In genomic region chr9:105252349-105253041, GRCm38 (mm10) we compare ENCODE assay signal across 17 mouse cellular contexts.
DNase-seq lines count a peak whose midpoint lies in the region; ATAC-seq lines count a peak whose summit lies in the region.
"Had no signal": no experiment of that assay in that cellular context is flagged by ENCODE, and none has a peak within 500 bp of the region (broad histone marks: within the 10 kb centered on the region; RNA-seq: fewer than 3 reads in every experiment).

No protein-coding gene starts in this region.

- no peaks in the 10 kb centered on the region for H3K27me3 ChIP-seq in hindbrain, embryonic 12.5 days
- H3K27me3 ChIP-seq in hindbrain, embryonic 11.5 days (ENCODE audit: control insufficient read depth, insufficient read depth, low read length), result no peaks in the 10 kb centered on the region
- H3K27me3 ChIP-seq in neural tube, embryonic 11.5 days (ENCODE audit: control insufficient read depth, insufficient read depth, low read length), result no peaks in the 10 kb centered on the region
- no peaks in the 10 kb centered on the region for H3K27me3 ChIP-seq in neural tube, embryonic 15.5 days (replicated peaks)
- H3K27me3 ChIP-seq: embryonic facial prominence, embryonic 13.5 days; liver, embryonic 12.5 days; lung, embryonic 15.5 days had no signal

- H3K36me3 ChIP-seq in hindbrain, embryonic 12.5 days, result no peaks in the 10 kb centered on the region
- no peaks in the 10 kb centered on the region for H3K36me3 ChIP-seq in hindbrain, embryonic 11.5 days (ENCODE audit: control insufficient read depth, insufficient read depth, low read length)
- H3K36me3 ChIP-seq in neural tube, embryonic 11.5 days (ENCODE audit: control insufficient read depth, insufficient read depth, low read length), result no peaks in the 10 kb centered on the region
- H3K36me3 ChIP-seq in neural tube, embryonic 15.5 days, result no peaks in the 10 kb centered on the region
- H3K36me3 ChIP-seq: embryonic facial prominence, embryonic 13.5 days; liver, embryonic 12.5 days; lung, embryonic 15.5 days had no signal

- DNase-seq in hindbrain, embryonic 11.5 days (ENCODE audit: low spot score), result no peak
- no peak for DNase-seq in neural tube, embryonic 11.5 days (ENCODE audit: low spot score)
- DNase-seq in neural tube, embryonic 10.5 days (ENCODE audit: extremely low spot score, low spot score), result no peak
- peak; percentile 8 to 29 for DNase-seq in layer of hippocampus, adult 8-10 months (ENCODE audit: low spot score in 2 of 2)
- DNase-seq in spleen, postnatal 36 days (ENCODE audit: low spot score in 2 of 2), result no peak
- no peak for DNase-seq in spleen, adult 18-20 months
- DNase-seq: adrenal gland, postnatal 14 days; cerebellum, adult 8-10 months; gastrocnemius, postnatal 14 days; midbrain, embryonic 14.5 days; thymus, adult 2 months had no signal

- ATAC-seq in hindbrain, embryonic 12.5 days (ENCODE audit: low FRiP score), result no peak
- ATAC-seq in hindbrain, embryonic 11.5 days (ENCODE audit: low FRiP score), result no peak
- ATAC-seq in neural tube, embryonic 11.5 days (ENCODE audit: insufficient read depth, low FRiP score, low TSS enrichment), result peak; percentile 27; the same call in 1 of the 2 replicates
- no peak for ATAC-seq in neural tube, embryonic 15.5 days (ENCODE audit: low FRiP score)
- ATAC-seq: liver, embryonic 12.5 days had no signal

- H3K9me3 ChIP-seq in hindbrain, embryonic 12.5 days (replicated peaks), result no peaks in the 10 kb centered on the region
- no peaks in the 10 kb centered on the region for H3K9me3 ChIP-seq in hindbrain, embryonic 11.5 days (ENCODE audit: control insufficient read depth, low read length)
- H3K9me3 ChIP-seq in neural tube, embryonic 11.5 days (ENCODE audit: control insufficient read depth, low read length), result no peaks in the 10 kb centered on the region
- 0 out of 2 replicates have a peak, but pooled peaks cover 2% of the 10 kb centered on the region for H3K9me3 ChIP-seq in neural tube, embryonic 15.5 days (replicated peaks)
- H3K9me3 ChIP-seq: embryonic facial prominence, embryonic 13.5 days; lung, embryonic 15.5 days had no signal

- no peak overlapping the region for H3K4me2 ChIP-seq in hindbrain, embryonic 12.5 days (replicated peaks)
- H3K4me2 ChIP-seq in hindbrain, embryonic 11.5 days (replicated peaks; ENCODE audit: low read depth, low read length), result no peak overlapping the region
- H3K4me2 ChIP-seq in neural tube, embryonic 11.5 days (ENCODE audit: low read depth), result no peak overlapping the region
- H3K4me2 ChIP-seq in neural tube, embryonic 15.5 days, result no peak overlapping the region
- H3K4me2 ChIP-seq: embryonic facial prominence, embryonic 13.5 days; liver, embryonic 12.5 days; lung, embryonic 15.5 days had no signal

- whole genome bisulfite sequencing in hindbrain, embryonic 12.5 days, result 59% methylated on average over 4 of the region's 4 CpGs
- WGBS in hindbrain, embryonic 11.5 days, result 71% methylated on average over 4 of the region's 4 CpGs
- 37% methylated on average over 4 of the region's 4 CpGs for WGBS in neural tube, embryonic 11.5 days
- WGBS in neural tube, embryonic 15.5 days, result 10% methylated on average over 4 of the region's 4 CpGs

- H3K27ac ChIP-seq in hindbrain, embryonic 12.5 days, result peak overlapping the region; percentile 23; the same call in 1 of the 2 replicates
- no peak overlapping the region for H3K27ac ChIP-seq in hindbrain, embryonic 11.5 days (ENCODE audit: low read depth, low read length)
- peak overlapping the region; percentile 39; the same call in 1 of the 2 replicates for H3K27ac ChIP-seq in neural tube, embryonic 11.5 days (ENCODE audit: low read depth, low read length)
- peak overlapping the region; percentile 30 for H3K27ac ChIP-seq in neural tube, embryonic 15.5 days (replicated peaks)
- H3K27ac ChIP-seq: embryonic facial prominence, embryonic 13.5 days; liver, embryonic 12.5 days; lung, embryonic 15.5 days; macrophage had no signal

- no peak overlapping the region for H3K9ac ChIP-seq in hindbrain, embryonic 12.5 days
- no peak overlapping the region for H3K9ac ChIP-seq in hindbrain, embryonic 11.5 days (ENCODE audit: low read depth, low read length)
- H3K9ac ChIP-seq in neural tube, embryonic 11.5 days (ENCODE audit: low read length), result no peak overlapping the region
- H3K9ac ChIP-seq in neural tube, embryonic 15.5 days (replicated peaks), result no peak overlapping the region
- H3K9ac ChIP-seq: embryonic facial prominence, embryonic 13.5 days; liver, embryonic 12.5 days; lung, embryonic 15.5 days had no signal

- no peak overlapping the region for H3K4me3 ChIP-seq in hindbrain, embryonic 12.5 days
- H3K4me3 ChIP-seq in hindbrain, embryonic 11.5 days (ENCODE audit: low read depth, low read length), result no peak overlapping the region
- no peak overlapping the region for H3K4me3 ChIP-seq in neural tube, embryonic 11.5 days (ENCODE audit: low read depth, low read length)
- no peak overlapping the region for H3K4me3 ChIP-seq in neural tube, embryonic 15.5 days (replicated peaks)
- H3K4me3 ChIP-seq: embryonic facial prominence, embryonic 13.5 days; liver, embryonic 12.5 days; lung, embryonic 15.5 days had no signal

- 0 out of 2 replicates have a peak, but pooled peaks cover 4% of the 10 kb centered on the region for H3K4me1 ChIP-seq in hindbrain, embryonic 12.5 days
- H3K4me1 ChIP-seq in hindbrain, embryonic 11.5 days (replicated peaks; ENCODE audit: control insufficient read depth, insufficient read depth, low read length), result no peaks in the 10 kb centered on the region
- no peaks in the 10 kb centered on the region for H3K4me1 ChIP-seq in neural tube, embryonic 11.5 days (ENCODE audit: control insufficient read depth, insufficient read depth, low read length)
- peaks cover 9% of the 10 kb centered on the region for H3K4me1 ChIP-seq in neural tube, embryonic 15.5 days
- H3K4me1 ChIP-seq: liver, embryonic 12.5 days; lung, embryonic 15.5 days had no signal

Comparison
In these comparisons a context has a peak if more than half of its experiments do, and no peak if none do; other contexts are left out.
1. DNase-seq: peak in layer of hippocampus, adult 8-10 months (2 of 2); none in hindbrain, embryonic 11.5 days (single experiment), neural tube, embryonic 11.5 days (single experiment), neural tube, embryonic 10.5 days (single experiment), spleen, postnatal 36 days (0 of 2) and spleen, adult 18-20 months (0 of 2).